Mouse (Mus musculus) cerebellum, adult 9-10 months (tissue): ENCODE results near the gene Rhbdl1.

ENCODE experiments used
- DNase-seq: peaks from one replicate; pipeline ENCODE4 v3.0.0; 2022

Rhbdl1 gene

DNA sequence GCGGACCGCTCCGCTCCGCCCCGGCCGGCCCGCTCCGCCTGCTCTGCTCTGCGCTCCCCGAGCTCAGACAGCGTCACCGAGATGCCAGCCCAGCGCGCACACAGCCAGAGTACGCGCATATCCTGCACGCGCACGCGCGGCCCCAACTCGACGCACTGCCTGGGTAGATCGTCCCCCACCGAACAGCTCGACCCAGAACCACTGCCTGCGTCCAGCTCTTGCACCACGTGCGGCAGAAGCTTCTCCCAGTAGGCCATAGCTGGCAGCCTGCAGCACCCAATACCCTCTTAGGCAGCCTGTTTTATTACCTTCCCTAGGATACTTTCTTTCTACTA, at the start of gene Rhbdl1:
Rhbdl1 (minus strand) TSS at position 220 of the 335 bp plus-strand sequence.
- peak; percentile 89 for DNase-seq

DNA sequence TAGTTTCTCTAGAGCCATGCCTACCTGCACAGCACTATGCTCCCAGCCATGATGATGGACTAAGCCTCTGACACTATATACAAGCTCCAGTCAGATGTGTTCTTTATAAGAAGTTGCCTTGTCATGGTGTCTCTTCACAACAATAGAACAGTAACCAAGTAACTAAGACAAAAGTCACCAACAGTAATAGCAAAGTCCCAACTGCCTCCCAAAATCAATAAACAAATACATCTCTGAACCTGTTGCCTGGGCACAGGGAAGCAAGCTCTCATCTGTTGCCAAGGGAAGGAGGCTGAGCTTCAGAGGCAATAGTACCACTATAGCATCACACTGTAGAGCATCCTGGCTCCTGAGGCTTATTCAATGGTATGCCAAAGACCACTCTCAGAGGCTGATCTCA, 49.7 kb upstream of the Rhbdl1 start:
- DNase-seq = no peak

DNA sequence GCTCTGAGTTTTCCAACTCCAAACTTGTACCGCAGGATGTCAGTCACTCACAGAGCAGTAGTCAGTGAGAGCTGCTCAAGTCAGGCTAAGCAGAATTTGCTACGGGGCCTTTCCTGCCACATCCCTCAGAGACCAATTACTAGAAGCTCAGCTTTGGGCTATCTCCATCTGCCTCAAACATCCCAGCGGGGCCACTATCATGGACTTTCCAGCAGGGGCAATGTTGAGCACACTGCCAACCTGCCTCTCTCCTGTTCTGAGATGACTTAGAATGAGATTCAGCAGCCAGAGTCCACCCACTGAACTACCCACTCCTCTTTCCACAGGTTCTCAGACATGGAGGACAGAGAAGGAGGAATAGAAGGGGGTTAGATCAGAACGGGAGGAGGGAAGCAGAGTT, 48.5 kb upstream of the Rhbdl1 start:
- DNase-seq = no peak

DNA sequence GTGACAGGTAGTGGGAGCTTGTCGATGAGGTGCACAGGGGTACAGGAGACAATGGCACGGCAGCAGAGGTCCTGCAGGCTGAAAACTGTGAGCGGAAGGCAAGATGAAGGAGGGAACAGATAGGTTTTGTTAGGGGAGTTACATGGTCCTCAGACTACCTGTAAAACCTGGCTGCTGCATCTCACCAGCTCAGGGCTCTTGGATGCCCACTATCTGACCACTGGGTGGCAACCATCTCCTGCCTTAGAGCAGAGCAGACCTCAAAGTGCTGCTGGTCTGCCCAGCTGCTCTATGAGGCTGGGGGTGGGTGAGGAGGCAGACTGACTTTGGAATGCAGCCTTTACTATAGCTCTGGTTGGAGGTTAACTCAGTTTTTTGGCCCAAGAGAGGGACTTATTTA, 46.7 kb upstream of the Rhbdl1 start:
- DNase-seq = no peak

DNA sequence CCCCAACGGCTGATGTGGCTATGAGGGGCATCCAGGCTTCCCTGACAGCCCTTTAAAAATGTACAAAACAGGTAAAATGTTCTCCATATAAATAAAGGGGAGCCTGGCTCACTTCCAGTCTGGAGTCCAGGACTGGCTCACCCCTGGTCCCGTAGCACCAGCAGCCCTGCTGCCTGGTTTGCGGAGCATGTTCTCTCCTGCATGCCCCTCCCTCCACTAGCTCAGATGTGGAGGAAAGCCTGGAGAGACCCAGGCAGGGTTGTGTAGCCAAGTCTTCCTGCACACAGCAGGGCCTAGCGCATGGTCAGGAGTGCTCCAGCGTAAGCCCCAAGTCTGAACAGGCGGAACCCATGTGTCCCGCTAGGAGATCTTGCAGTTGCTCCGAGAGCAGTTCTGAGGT, 46.2 kb upstream of the Rhbdl1 start:
- no peak for DNase-seq

DNA sequence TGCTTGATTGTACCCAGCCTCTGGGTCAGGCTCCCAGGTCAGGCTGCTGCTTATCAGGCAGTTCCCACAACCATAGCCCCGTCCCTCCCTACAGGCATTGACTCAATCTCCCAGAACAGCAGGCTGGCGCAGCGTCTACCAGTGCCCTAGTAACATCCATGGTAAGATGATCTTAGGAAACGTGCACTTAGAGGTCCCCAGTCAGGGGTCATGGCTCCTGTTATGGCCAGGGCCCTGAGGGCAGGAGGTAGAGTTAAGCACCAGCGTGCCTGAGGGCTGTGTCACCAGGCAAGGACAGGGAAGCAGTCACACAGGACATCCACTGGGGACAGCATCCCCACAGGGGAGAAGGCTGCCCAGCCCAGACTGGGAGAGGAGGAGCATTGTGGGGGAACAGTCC, 45.2 kb upstream of the Rhbdl1 start:
- no peak for DNase-seq

DNA sequence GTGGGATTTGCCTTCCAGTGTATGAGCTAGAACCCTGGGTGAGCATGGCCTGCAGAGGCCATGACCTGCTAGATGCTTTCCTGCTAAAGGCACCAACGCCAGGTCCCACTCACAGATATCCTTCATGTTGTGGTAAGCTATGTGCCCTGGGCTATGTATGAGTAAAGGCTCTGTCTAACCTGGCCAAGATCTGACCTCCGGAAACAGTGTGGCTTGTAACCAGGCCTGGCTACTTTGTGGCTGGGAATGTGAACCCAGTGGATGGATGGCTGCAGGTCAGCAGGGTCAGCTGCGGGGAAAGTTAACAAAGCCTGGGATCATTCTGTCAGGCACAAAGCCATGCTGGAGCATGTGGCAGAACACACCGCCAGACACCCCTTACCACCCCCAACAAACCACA, 44.6 kb upstream of the Rhbdl1 start:
- no peak for DNase-seq

DNA sequence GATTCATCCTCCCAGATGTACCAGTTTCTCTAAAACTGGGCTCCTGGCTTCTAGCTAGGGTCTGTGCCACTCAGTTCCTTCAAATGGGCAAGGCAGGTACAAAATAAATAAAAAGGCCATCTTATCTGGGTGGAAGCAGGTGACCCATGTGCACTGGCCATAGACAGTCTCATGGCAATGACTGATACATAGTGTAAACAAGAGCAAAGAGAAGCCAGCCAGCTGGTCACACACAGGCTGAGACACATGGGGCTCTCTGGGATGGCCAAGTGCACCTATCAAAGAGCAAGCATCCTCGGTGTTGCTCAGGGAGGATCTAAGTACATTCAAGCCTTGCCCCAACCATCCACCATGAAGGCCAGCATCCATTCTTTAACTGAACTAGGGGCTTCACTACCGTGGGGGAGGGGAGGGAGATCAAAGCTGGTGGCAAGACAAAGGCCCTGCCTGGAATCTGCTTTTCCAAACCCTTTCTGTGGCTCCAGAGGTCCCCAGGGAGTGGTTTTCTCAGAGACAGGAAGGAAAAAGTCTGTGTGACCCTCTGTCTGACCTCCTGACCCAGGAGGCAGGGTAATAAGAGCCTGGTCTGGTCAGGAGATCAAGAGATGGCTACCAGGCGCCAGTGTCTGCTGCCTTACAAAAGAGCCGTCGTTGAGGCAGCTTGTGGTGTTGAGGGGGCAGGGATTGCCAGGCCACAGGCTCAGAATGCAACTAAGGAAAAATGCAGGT, 44.0 kb upstream of the Rhbdl1 start:
- DNase-seq = no peak

DNA sequence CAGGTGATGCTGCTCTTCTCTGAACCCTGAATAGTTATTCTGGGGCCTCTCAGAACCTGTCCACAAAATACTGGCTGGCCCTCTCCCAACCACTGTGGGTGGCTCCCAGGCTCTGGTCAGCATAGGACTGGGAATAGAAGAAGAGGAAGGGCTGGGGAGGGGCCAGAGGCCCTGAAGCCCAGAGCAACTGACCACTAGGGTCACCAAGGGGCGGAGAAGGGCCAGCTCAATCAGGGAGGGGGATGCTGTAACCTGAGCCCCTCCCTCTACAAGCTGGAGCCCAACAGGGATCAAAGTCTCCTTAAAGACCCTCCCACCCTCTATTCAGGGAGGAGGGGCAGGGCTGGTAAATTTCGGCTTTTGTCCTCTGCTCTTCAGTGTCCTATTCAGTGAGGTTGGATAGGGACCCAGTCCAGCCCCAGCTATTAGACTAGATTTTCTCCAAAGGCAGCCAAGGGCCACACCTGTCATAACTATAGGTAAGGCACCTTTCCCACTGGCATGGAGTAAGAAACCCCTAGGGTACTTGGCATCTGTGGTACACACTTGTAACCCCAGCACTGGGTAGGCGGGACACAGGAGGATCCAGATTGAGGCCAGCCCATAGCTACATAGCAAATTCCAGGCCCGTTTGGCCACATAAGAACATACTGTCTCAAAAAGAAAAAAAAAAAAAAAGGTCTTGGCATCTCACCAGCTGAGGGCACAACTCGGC, 43.3 kb upstream of the Rhbdl1 start, which contains the start of gene Wfikkn1:
Wfikkn1 (minus strand) TSS at position 663 of the 715 bp plus-strand sequence.
- DNase-seq = no peak

DNA sequence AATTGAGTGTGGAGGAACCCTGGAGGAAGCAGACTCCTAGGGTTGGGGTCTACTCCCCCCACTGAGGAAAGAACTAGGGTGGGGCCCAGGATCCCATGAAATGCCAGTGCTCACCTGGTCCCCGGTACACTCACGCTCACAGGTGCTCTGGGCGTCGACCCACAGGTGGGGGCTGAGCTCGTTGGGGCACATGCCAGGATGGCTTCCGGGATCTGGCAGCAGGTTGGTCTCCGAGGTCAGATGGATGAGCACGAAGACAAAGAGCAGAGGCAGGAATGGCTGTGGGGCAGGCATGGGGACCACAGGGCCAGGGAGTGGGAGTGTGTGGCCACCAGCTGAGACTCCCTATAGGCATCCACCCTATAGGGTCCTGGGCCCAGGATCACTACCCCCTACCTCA, 42.7 kb upstream of the Rhbdl1 start:
- DNase-seq = no peak

DNA sequence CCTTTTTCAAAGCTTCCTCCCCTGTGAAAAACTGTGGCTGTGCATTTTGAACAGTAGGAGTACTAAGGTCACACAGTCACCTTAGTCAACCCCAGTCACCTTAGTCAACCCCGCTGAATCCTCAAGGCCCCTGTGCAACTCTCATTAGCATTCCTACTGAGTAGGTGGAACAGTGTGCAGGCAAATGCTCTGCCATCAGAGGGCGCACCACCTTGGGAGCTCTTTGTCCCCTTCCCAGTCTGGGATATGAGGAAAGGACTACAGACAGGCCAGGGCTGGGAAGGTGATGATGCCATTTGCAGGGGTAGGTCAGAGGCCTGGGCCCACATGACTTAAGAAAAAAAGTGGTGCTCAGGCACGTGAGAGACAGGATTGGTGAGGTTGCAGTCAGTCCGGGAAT, 42.2 kb upstream of the Rhbdl1 start:
- no peak for DNase-seq

DNA sequence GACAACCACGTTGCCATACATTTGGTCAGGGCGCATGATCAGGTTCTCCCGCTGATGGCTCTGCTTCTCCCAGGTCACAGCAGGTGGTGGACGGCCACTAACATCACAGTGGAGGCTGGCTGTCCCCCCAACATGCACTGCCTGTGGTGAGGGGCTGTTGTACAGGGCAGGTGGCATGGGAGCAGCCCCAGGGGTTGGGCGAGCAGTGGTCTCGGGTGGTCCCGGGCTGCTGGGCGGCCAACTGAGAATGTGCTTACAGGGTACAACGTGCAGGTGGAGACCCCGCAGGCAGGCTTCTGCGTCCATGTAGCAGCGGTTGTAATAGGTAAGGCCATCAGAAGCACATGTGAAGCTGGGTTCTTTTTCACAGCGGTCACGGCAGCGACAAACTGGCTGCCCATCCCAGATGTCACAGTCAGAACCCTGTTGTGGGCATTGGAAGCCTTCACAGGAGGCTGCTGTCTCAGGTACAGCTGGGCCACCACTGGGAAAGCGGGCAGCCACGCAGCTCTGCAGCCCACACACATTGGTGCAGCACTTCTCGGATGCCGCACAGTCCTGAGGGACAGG, 41.6 kb upstream of the Rhbdl1 start:
- no peak for DNase-seq

DNA sequence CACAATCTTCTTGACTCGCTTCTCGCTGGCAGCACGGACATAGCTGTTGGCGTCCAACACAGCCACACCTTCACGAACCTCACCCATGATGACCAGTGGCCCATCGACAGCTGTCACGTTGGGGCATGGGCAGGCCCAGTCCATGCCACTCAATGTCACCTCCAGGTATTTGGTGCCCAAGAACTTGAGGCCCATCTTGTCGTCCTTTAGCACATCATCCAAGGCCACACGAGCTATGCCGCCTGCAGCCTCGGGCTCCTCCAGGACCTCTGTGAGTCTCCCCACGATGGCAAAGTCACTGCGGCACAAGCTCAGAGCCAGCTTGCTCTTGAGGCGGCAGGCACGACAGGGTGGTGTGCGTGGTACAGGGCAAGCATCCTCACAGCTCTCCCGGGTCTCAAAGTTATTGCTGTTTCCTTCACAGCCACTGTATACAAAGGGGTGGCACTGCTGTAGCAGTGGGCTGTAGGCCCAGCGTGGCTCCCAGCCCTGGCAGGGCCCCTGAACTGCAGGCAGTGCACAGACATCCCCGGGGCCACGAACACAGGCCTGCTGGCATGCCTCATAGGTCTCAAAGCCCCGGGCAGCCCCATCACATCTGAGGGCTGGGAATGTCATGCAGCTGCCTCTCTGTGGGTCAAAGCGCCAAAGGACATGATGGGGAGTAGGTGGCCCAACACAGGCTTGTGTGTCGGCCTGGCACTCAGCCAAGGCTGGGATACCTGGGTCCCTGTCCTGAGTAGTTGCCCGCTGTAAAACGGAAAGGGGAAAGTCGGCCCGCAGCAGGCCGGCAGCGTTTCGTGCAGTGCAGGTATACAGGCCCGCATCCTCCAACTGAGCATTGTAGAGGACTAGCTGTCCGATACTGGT, 40.9 kb upstream of the Rhbdl1 start:
- DNase-seq = no peak

DNA sequence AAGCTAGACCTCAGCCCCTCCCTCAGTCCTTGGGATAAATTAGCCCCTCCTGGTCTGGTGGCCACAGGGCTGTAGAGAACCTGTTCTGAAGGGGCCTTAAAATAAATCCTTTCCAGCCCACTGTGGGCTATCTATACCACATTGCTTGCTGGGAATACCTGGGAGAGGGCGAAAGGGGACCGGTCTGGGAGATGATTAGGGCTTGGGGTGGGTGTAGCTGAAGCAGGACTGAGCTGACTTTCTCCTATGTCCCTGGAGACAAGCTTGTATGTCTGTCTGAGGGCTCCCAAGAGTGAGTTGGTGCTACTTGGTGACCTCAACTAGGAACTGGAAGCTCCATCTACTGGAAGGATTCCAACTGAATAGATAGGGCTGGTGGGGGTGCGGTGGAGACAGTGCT, 39.9 kb upstream of the Rhbdl1 start:
- DNase-seq = no peak

DNA sequence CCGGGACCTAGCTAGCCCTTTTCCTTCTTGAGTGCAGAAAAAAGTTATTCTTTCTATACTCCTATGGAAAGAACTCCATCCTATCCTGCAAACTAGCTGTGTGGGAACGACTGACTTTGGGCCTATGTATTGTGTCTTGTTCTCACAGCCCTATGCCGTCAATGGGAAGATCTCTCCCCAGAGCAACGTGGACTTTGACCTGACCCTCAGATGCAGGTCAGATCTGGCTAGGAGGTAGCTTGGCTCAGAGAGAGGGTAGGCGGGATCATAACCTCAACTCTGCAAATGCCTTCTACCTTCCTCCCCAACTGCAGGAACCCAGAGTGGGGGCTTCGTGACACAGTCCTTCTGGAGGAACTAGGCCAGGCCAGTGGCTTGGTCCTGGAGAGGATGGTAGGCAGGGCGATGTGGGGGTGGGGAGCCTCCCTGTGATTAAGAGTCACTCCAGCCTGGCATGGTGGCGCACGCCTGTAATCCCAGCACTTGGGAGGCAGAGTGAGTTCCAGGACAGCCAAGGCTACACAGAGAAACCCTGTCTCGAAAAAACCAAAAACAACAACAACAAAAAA, 39.3 kb upstream of the Rhbdl1 start:
- no peak for DNase-seq

DNA sequence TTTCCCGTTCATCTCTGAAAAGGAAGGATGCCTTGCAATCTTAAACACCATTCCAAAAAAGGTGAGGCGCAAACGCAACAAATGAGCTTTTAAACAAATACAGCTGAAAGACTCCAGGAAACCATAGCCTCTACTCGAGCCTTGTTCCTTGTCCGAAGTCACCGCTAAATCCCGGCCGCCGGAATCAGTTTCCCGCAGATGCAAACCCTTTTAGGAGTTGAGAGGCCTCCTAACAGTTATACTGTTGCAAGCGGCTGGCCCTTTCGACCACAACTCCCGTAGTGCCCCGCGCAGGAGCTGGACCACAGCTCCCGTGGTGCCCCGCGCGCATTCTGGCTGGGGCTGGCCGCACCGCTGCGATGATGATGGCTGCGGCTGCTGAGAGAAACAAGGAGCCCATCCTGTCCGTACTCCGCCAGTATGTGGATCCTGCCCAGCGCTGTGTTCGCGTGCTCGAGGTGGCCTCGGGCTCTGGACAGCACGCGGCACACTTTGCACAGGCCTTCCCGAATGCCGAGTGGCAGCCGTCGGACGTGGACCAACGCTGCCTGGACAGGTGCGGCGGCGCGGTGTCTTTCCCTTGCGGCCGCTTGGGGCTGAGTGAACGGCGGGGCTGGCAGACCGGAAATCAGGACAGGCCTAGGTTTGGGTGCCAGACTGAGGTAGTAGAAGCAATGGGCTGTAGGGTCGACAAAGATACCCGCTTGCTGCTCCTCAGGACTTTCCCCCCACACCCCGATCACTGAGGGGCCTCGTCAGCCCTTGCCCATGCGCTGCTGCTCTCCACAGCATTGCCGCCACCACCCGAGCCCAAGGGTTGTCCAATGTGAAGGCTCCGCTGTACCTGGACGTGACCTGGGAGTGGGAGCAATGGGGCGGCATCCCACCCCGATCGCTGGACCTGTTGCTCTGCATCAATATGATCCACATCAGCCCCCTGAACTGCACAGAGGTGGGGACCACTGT, 38.4 kb upstream of the Rhbdl1 start:
- DNase-seq = peak; percentile 90

DNA sequence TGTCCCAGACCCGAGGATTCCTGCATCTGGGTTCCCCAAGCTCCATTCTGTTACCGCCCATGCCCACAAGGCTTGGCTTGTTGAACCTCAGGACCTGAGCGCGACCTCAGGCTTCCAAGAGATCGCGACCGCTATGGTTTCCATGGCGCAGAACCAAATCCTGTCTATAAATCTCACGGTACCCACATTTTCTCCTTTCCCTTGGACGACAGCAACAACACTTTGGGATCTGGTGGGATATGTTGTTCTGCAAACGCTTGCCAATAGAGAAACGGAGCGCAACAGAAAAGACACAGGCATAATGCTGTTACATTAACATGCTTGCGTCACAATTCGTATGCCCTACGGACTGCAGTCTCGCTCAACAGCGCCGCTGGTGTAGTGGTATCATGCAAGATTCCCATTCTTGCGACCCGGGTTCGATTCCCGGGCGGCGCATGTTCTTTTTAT, 37.7 kb upstream of the Rhbdl1 start, which contains the start of gene Mettl26:
Mettl26 (plus strand) TSS at position 354 of the 450 bp plus-strand sequence.
- DNase-seq = peak; percentile 96

DNA sequence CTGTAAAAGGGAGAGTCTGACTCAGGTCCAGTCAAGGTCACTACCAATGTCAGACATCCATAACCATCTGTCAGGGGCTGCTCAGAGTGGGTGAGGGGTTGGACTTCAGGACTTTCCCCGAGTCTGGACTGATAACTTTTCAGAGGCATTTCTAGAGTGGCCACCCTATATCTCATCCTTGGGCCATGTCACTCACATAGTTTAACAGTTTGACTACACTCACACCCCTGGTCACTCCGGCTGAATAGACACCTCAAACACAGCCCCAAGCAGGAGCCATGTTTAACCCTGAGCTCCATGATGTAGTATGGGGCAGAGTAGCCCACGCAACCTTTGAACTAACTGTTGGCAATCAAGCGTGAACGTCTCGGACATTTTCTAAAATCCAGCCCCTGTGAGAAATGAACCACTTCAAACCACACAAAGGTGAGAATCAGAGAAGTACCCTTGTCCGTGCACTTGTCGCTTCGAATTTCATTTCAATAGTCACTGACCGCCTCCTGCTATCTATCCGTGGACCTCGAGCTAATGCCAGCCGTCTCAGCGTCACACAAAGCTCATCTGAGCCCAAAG, 37.1 kb upstream of the Rhbdl1 start:
- no peak for DNase-seq

DNA sequence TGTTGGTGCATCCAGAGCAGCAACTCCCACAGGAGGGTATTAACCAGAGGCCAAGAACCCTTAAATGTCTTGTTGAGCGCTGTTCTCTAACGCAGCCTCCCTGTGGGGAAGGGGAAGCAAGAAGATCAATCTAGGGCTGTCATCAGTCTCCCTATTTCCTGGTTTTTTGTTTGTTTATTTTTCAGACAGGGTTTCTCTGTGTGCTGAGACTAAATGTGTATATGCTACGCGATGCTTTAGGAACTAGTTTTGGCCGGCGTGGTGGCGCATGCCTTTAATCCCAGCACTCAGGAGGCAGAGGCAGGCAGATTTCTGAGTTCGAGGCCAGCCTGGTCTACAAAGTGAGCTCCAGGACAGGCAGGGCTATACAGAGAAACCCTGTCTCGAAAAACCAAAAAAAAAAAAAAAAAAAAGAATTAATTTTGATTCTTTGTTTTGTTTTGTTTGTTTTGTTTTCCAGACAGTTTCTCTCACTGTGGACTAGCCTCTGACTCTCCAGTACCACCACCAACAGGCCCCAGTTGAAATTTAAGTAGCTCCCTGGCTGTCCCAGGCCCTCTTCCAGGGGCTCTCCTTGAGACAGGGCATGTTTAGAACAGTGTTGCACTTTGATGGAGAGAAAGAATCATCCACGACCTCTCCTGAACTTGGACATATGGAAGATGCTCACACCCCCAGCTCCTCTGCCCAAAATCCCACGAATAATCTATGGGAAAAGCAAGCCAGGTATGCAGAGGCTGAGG, 36.5 kb upstream of the Rhbdl1 start:
- peak; percentile 39 for DNase-seq

DNA sequence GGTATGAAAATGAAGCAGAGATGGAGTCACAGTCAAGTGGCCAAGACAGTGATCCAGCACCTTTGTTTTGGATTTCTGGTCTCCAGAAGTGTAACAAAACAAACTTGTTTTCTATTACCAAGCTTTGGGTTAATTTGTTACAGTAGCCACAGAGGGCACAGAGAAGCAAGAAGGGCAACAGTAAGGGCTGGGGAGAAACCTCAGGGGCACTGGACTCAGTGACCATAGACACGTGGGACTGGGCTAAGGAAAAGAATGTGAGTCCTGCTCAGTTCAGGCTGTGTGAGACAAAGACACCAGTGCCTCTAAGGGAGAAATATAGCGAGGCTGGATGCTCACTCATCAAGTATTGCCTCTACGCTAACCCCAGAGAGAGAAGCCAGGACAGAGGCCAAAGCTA, 35.6 kb upstream of the Rhbdl1 start:
- peak; percentile 33 for DNase-seq
